Mouse (Mus musculus) left cerebral cortex, adult 2 months (tissue): ENCODE measurements at regions not wholly inside any gene's neighbourhood (a gene's known extent, or its start where the extent isn't known, plus 50 kb on each side); places are given as distances from the start of the nearest gene placed in this dataset.

Source experiments
- DNase-seq, 2 experiments: peaks; one replicate each; pipeline ENCODE4 v3.0.0; 2021 to 2022; ENCODE audit warnings: low spot score in 2 of 2, mixed read lengths in 1 of 2; ENCODE audit errors: extremely low spot score in 1 of 2
- H3K27ac ChIP-seq: fragments of 200-600 bp; 2 replicates; pipeline ENCODE4 v1.8.1; 2022
- H3K4me3 ChIP-seq: fragments of 200-600 bp; 2 replicates; pipeline ENCODE4 v1.8.1; 2022
- CTCF ChIP-seq: fragments of 200-600 bp; IDR thresholded peaks from 2 replicates; pipeline ENCODE4 v1.8.1; 2022; ENCODE audit warnings: antibody characterized with exemption, mild to moderate bottlenecking, moderate library complexity
- intact Hi-C: fragments of 180-260 bp; cut with DNase I; formaldehyde crosslinking; loops from one replicate; pipeline ENCODE4 v1.15.1; 2025

- intact Hi-C loops = loop anchor here (5.0 kb wide), 1 partner anchor 802 kb away; no protein-coding TSS in a partner anchor
- TF ChIP-seq CTCF = no peak
- Histone ChIP-seq H3K27ac (no peak overlapping the region), H3K4me3 (no peak overlapping the region)
- DNase-seq = no peak
Observed at GRCm38 (mm10) chr14:45920783-45921182, 262.8 kb upstream of the Ddhd1 start.

DNA sequence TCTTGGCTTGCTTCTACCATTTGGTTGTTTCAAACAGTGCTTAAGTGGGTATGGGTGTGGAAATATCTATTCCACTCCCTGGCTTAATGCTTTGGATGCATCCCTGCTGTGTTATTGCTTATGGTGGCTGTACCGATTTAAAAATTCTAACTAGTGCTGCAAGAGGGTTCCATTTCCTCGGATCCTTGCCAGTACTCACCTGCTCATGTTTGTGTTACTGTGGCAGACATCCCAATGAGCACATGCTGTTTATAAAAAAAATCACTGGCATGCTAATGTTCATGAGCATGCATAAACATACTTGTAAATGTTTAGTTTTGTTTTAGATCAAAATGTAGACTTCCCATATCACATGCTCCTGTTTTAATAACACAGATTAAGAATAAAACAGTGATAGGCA is 285.6 kb upstream of the Ddhd1 start:
- Histone ChIP-seq H3K27ac (no peak overlapping the region), H3K4me3 (no peak overlapping the region)
- intact Hi-C loops = no loop called here
- no peak for TF ChIP-seq CTCF
- DNase-seq = no peak

- DNase-seq = no peak
- intact Hi-C loops = no loop called here
- no peak overlapping the region for H3K4me3 ChIP-seq
- no peak for TF ChIP-seq CTCF
- H3K27ac ChIP-seq = no peak overlapping the region
Observed at GRCm38 (mm10) chr14:45944101-45944500, 286.2 kb upstream of the Ddhd1 start.

DNA sequence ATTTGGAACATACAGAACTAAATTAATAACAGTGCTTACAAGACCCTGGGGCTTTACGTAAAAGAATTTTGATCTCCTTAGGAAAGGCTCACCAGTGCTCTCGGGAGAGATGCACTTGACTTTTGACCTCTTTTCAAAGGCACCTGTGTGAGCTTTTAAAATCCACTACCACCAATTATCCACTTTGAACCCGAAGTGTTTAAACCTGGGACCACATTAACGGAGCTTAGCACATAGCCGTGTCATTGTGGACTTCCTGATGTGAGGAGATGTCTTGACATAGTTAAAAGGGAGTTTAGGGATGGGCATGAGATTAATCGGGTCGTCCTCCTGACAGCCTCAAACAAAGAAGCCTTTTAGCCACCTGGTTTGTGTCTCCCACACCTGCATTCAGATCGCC is 286.6 kb upstream of the Ddhd1 start:
- H3K4me3 ChIP-seq = no peak overlapping the region
- intact Hi-C loops = no loop called here
- TF ChIP-seq CTCF = no peak
- H3K27ac ChIP-seq = no peak overlapping the region
- DNase-seq = no peak

- no peak for DNase-seq
- Histone ChIP-seq H3K4me3 (no peak overlapping the region), H3K27ac (no peak overlapping the region)
- intact Hi-C loops = no loop called here
- TF ChIP-seq CTCF = no peak
Observed at GRCm38 (mm10) chr14:45956624-45957023, 298.7 kb upstream of the Ddhd1 start.

- intact Hi-C loops = no loop called here
- Histone ChIP-seq H3K27ac (no peak overlapping the region), H3K4me3 (no peak overlapping the region)
- no peak for DNase-seq
- TF ChIP-seq CTCF = no peak
Observed at GRCm38 (mm10) chr14:45962474-45962873, 304.5 kb upstream of the Ddhd1 start.

DNA sequence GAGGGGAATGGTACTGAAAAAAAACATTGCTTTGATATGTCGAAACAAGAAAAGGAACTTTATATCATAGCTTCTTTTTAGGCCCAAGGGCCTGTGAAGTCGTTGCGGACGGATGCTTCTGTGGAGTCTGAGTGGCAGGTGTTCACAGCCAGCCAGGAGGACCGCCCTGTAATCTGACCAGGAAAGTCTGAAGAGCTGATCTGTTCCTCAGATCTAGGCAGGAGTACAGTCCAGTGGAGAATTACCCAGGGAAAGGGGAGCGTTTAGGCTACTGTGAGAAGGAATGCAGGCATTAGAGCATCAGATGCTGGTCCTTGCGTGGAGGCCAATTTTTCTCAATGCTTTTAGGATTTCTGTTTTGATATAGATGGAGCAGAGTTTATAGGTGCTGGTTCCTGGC is 306.1 kb upstream of the Ddhd1 start:
- no peak for DNase-seq
- H3K4me3 ChIP-seq = no peak overlapping the region
- intact Hi-C loops = no loop called here
- no peak overlapping the region for H3K27ac ChIP-seq
- no peak for TF ChIP-seq CTCF

- TF ChIP-seq CTCF = no peak
- no peak overlapping the region for H3K27ac ChIP-seq
- intact Hi-C loops = no loop called here
- no peak for DNase-seq
- H3K4me3 ChIP-seq = no peak overlapping the region
Observed at GRCm38 (mm10) chr14:45983206-45983857, 325.4 kb upstream of the Ddhd1 start.

DNA sequence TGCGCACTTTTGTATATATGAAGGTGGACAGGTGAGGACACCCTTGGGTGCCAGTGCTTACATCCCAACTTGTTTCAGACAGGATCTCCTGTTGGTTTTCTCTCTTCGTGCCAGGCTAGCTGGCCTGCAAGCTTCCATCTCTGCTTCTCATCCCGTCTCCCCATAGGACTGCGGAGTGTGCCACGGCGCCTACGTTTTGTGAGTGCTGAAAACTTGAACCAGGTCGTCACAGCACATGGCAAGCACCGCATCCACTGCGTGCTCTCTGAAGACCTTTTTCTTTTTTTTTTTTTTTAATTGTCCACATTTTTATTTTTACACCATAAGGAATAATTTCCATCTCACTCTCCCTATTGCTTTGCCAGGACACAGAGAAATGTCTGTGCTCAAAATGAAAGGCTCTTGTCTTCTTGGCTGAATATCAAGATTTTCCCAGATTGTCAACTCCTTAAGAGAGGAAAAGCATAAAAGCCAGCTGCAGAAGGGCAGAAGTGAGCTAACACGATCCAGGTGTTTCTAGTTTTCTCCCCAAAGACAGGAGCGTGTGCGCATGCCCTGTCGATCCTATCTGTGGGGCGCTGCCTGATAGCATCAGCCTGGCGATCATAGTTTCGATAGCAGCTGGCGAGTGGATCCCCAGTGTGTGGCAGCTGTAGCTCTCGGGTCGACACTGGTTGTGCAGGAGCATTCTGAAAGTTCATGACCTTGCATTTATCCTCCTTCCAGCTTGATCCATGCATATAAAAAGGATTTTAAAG is 326.4 kb upstream of the Ddhd1 start:
- TF ChIP-seq CTCF = no peak
- Histone ChIP-seq H3K27ac (no peak overlapping the region), H3K4me3 (no peak overlapping the region)
- no peak for DNase-seq
- intact Hi-C loops = no loop called here

GRCm38 (mm10) chr14:45992041-45992869 is 334.3 kb upstream of the Ddhd1 start:
- Histone ChIP-seq H3K4me3 (no peak overlapping the region), H3K27ac (no peak overlapping the region)
- no peak for TF ChIP-seq CTCF
- intact Hi-C loops = loop anchor here (5.0 kb wide), 2 partner anchors 395 to 710 kb away; no protein-coding TSS in a partner anchor
- DNase-seq = no peak

DNA sequence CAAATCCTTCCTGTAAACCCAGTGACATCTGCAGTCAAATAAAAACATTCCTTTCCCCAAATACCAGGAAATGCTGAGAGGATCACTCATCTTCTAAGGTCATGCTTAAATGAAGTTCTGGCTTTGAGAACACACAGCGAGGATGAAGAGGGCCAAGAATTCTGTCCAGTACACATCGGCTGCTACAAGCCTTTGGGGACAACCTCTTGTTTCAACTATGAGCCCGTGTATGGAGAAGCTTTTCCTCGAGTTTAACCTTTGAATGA is 334.9 kb upstream of the Ddhd1 start:
- Histone ChIP-seq H3K4me3 (no peak overlapping the region), H3K27ac (no peak overlapping the region)
- DNase-seq = no peak
- no peak for TF ChIP-seq CTCF
- intact Hi-C loops = loop anchor here (1.0 to 5.0 kb wide), 4 partner anchors 394 to 731 kb away; no protein-coding TSS in a partner anchor

DNA sequence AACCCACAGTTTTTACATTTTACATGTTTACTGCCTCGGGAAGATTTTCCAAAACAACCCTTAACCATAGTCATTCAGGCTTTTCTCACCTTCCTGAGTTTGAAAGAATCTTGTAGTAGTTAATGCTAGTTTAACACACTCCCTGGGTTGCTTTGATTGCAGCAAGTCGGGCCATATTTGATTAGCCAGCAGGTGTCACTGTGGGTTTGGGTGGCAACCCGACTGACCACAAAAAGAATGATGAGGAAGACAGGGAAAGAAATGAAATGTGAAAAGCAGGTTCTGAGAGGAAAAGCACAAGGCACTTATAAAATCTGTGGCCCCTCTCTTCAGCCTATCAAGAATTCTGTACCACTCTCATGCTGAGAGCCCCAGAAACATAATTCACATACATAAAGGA is 335.7 kb upstream of the Ddhd1 start:
- DNase-seq = peak; percentile 60 to 77
- peak; percentile 87 for TF ChIP-seq CTCF
- intact Hi-C loops = loop anchor here (1.0 to 5.0 kb wide), 4 partner anchors 394 to 731 kb away; no protein-coding TSS in a partner anchor
- Histone ChIP-seq H3K4me3 (no peak overlapping the region), H3K27ac (no peak overlapping the region)
